Mouse (Mus musculus): ENCODE results near the gene Ccdc115. TPM values are rescaled to one million over a fixed set of nuclear protein-coding genes. Genes with fewer than 3 reads are reported as not detected.
"Not testable (repeated sequence)": the region's sequence is repeated elsewhere in the genome, so short reads cannot be mapped to it uniquely, and the experiment has no call there.

Gene Ccdc115
- total and polyA plus RNA-seq, 3 experiments: 13.5 to 16.6 (median 14.0) TPM

DNA sequence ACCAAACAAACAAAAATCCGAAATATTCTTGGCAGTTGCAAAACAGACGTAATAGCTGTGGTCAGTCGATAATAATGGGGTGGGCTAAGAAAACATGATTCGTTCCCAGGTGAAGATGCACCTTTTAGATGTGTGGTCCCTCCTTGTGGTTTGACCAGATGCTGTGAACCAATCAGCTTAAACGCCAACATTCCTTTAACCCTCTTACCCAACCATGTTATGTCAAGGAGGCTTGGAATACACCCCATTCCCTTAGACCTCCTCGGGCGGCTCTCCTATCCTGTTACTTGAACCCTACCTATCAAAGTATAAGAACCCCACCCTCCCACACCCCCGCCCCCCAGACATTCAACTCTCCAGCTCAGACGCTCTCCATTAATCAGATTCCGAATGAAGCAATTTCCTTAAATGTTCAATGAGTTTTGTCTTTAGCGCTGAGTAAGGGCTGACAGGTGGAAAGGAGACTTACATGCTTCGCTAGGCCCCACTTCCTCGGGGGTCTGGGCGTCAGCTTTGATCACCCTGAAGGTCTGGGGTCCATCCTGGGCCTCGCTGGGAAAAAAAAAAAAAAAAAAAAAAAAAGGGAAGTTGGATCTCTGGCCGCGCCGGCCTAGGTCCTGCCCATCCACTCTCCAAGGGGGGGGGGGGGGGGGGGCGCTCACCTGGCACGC is 956 bp downstream of the Ccdc115 start:
- DNase-seq: no peak

GRCm38 (mm10) chr1:34437366-34437765 is 2.1 kb downstream of the Ccdc115 start:
- DNase-seq: not testable (repeated sequence)

DNA sequence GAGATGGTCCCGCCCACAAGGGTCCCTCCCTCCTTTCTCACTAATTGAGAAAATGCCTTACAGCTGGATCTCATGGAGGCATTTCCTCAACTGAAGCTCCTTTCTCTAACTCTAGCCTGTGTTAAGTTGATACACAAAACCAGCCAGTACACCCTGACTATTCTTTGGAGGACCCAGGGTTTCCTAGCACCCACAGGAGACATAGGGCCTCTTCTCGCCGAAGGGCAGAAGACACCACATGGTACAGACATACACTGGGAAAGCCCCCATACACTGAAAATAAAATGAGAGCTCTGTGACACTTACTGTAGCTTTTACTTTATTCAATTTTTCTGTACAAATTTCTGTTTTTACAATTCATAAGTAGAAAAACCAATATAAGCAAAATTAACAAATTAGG is 3.1 kb downstream of the Ccdc115 start:
- DNase-seq: no peak

DNA sequence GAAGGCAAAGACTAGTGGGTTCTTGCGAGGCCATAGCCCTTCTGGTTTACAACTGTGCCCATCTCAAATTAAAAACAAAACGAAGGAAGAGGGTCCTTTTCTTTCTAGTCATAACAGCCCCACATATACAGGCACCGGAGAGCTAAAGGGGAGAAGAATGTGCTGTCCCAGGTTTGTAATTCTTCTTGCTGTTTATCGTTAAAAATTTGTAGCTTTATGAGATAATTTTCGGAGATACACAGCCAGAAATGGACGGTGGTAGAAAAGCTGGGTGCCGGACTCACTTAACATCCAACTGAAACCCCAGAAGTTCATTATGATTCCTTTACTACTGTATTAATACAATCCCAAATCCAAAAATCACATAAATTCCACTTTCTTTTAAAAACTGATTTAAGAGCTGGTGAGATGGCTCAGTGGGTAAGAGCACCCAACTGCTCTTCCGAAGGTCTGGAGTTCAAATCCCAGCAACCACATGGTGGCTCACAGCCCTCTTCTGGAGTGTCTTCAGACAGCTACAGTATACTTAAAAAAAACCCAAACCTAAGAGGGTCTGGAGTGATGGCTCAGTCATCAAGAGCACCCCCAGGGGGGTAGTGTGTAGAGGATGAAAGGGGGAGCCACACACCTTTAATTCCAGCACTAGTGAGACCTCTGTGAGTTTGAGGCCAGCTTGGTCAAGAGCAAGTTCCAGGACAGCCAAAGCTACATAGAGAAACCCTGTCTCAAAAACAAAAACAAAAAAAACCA is 3.9 kb downstream of the Ccdc115 start:
- DNase-seq: no peak

- peak; percentile 94 for DNase-seq
Measured at GRCm38 (mm10) chr1:34434660-34435160, 4.8 kb downstream of the Ccdc115 start.

DNA sequence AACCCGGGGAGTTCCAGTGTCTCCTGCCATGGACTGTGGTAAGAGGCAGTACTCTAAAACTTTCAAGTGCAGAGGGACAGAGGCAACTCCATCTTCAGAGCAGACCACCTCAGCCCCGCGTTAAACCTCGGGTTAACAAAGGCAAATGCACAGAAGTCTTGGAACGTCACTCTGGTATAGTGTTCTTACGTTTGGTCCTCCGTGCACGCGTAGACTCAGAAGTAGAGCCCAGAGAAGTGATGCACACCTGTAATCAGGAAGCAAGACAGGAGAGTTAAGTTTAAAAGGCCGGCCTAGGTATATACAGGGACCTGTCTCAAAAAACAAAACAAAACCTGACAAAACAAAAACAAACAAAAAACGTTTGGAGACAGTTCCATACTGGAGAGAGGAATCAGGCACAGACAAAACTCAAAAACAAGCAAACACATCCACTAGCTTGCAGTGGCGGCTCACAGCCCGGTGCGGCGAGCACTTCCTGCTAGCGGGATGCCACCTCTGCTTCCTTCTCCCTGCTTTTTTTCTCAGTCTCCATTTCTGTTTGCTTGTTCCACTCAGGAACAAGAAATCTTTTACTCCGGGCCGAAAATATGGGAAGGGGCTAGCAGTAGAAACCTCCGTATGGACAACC is 5.5 kb downstream of the Ccdc115 start:
- DNase-seq: peak; percentile 21

DNA sequence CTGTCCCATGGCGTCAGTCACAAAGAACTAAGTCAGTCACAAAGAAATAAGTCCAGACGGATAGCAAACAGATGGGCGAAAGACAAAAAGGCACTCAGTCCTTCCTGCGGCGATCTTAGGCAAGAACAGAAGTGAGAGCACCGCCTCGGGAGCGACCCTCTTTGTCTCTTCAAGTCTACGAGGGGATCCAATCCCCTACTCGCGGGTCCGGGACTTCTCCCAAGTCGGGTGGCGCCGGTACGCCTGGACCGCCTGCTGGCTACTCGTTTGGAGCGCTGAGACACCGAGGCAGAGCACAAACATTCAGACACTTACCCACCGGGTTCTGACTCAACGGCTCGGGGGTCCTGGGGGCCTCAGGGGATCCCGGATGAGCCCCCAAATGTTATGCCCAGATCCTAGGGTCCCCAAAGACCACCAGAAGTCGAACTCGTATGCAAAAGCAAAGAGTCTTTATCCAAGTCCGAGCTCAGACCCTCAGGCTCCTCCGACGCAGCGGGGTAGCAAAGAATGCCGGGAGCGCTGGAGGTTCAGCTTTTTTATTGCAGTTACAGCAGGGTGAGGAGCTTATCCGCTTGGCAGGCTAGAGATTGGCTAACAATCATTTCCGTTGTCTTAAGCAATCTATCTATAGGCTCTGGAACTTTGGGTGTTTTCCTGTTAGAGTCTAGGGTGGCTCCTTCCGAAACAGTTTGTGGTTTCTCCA is 6.5 kb downstream of the Ccdc115 start:
- peak; percentile 36 for DNase-seq

DNA sequence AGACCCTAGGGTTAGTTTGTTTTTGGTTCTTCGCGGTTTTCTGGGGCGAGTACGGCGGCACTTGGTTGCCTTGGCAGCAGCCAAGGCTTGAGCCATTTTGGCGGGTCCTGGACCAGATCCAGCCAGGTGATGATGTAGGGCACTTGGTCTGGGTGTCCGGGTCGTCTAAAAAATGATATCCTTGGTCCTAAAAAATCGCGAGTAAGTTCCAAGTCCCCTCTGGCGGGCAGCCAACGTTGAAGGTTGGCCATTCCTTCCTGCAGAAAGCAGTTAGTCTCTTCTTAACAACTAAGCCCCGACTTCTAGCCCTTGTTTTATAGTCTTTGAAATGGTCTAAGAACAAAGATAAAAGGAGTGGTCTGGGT is 7.1 kb downstream of the Ccdc115 start:
- peak; percentile 42 for DNase-seq

DNA sequence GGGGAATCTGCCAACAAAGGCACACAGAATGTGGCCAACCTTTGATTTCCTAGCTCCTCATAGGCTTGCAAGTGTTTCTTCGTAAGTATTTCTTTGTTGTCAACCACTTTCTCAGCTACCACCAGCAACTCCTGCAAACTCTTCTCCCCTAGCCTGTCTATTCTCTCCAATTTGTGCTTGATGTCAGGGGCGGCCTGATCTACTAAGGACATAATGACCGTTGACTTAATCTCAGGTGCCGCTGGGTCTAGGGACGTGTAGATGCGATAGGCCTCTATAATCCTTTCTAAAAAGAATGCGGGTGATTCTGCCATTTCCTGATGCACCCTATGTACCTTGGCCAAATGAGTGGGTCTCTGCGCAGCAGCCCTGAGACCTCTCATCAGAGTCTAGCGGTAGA is 8.0 kb downstream of the Ccdc115 start:
- DNase-seq: no peak

DNA sequence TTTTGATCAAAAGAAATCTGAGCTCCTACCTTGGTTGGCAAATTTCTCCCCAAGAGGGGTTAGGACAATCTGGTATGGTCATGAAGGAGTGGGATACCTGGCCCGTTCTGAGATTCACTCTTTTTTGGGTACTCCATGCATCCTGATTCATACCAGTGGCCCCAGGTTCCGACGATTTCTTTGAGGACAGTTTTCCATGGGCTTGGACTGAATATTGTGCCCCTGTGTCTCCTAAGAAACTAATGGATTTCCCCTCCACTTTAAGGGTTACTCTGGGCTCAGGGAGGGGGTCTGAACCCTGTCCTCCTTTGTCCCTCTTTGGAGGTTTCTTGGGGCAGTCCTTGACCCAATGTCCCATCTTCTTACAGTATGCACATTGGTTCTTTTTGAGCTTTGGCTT is 8.5 kb downstream of the Ccdc115 start:
- no peak for DNase-seq

GRCm38 (mm10) chr1:34429281-34429680 is 10.2 kb downstream of the Ccdc115 start:
- DNase-seq: no peak

DNA sequence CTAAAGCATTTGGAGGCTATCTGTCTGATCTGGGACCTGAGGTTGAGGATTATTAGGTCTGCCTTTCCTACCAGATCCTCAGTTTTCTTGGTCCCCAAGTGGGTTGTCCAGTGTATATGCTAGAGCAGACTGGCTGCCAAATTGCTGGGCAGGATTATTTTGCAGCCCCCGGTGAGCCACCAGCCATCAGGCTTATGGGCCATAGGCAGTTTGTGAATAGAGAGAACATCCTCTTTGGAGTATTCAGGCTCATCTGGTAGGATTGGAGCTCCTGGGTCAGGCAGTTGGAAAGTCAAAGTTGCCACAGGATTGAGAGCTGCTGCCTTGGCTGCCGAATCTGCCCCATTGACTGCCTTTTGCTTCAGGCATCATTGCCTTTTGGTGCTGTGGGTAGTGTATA is 11.0 kb downstream of the Ccdc115 start:
- no peak for DNase-seq

DNA sequence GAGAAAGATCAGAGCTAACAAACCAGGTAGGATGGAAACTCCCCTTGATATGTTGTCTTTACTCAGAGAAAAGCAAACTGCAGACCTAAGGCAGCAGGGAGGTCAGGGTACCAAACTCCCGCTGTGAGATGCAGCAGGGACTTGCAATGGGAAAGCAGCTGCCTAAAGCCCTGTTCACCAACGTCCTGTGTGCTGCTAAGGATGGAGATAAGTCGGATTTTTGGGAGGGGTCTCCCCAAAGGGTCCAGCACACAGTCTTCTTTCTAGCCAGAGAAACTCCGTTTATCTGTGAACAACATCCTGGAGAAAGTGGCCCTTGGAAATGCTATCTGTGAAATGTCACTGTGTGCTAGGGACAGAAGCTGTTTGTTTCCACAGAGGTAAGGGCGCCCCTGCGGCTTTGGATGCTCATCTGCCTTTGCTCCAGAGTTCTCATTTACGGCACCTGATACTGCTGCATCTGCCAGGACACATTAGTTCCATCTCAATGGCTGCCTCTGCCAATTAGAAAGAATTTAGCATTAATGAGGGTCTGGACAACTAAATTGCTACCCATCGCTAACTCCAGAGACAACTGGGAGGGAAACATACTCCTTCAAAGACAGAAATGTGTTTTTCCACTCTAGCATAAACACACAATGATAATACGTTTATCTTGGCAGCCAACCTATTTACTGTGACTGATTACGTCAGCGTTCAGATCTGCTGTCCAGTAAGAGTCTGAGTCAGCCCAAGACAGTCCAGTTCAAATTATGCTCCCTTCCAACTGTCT is 40.1 kb downstream of the Ccdc115 start:
- DNase-seq: peak; percentile 47

DNA sequence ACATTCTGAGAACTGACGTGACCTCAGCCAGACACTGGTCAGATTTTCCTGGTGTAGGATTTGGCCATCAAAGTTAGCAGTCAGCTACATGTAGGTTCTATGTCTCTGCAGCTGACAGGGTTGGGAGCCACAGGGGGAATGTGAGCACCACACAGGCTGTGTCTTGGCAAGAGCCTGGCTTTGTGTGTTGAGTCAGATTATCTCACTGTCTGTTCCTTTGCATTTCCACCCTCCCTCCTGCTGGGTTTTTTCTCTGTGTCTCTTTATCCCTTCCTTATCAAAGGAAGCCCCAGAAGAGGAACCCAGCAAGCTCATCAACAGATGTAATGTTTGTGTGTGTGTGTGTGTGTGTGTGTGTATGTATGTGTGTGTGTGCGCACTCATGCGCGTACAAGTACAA is 43.2 kb downstream of the Ccdc115 start:
- DNase-seq: no peak

- no peak for DNase-seq
Measured at GRCm38 (mm10) chr1:34389234-34389891, 50.1 kb downstream of the Ccdc115 start.

DNA sequence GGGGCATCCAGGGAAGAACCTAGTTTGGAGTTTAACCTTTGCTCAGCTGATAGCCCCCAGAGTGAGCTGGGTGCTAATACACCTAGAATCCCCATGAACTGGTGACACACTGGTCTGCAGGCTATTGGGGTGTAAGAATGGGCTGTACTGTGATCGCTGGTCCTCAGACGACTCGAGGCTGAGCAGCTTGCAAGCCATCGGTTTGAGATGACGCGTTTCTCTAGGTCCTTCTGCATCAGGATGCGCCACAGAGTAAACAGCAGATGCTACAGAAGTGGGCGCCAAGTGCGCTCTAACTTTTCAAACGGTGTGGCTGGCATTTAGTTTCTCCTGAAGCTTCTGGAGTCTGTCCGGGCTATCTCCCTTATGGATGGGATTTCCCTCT is 50.6 kb downstream of the Ccdc115 start:
- DNase-seq: no peak

DNA sequence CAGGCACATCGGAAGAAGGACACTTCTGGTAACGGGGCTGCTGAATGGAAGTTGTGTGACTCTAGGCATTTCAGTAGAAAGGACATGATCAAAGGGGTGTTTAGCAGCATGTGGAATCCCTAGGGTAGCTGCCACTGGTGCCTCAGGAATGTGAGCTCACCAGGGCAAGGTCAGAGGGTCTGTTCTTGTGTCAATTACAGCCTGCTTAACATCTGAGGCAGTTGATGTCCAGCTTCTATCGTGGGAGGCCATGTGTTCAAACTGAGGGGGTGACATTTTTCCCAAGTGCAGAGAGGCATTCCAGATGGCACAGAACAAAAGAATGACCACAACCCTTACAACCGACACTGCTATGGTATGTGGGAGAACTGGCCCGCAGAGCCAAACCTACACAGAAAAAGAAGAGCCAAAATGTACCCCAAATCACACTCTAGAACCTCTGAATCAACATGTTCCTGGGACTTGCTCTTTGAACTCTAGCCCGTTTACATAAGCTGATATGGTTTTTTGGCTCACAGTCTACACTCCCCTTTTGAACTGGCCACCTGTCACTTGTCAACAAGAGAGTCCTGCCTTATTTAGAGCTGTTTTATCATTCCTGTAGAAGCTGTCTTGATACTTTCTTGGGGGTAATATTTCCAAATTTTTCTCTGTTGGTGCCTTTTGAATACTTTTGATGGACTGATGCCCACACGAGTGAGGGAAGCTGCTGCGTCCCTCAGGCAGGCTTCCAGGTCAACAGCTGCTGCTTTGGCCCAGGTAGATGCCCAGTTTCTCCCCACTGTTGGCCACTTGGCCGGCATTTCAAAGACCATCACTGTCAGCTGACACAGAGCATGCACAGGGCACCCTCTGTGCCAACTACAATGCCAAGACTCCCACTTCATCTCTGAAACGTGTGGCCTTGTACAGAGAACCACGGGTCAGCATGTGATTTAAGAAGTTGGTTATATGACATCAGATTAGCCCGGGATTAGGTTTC is 51.8 kb downstream of the Ccdc115 start:
- no peak for DNase-seq
